Mouse (Mus musculus) pancreas, adult 10 weeks (tissue): ENCODE data around the gene Ctns. TPM values are rescaled to one million over a fixed set of nuclear protein-coding genes. Genes with fewer than 3 reads are reported as not detected.

Experiments used
- polyA plus RNA-seq: library from polyadenylated mRNA; stranded (reverse); fragments of 350-450 nt; fragmentation: Illumina TruSeq; extraction: RNeasy Lipid Tissue Mini Kit (QIAGEN cat#74804); gene quantifications from one replicate; pipeline ENCODE4 v1.2.3, GENCODE M21; 2015; ENCODE audit warnings: low read depth, low replicate concordance; ENCODE audit not compliant: insufficient read depth

Gene Ctns
- 8.1 TPM for polyA plus RNA-seq

DNA sequence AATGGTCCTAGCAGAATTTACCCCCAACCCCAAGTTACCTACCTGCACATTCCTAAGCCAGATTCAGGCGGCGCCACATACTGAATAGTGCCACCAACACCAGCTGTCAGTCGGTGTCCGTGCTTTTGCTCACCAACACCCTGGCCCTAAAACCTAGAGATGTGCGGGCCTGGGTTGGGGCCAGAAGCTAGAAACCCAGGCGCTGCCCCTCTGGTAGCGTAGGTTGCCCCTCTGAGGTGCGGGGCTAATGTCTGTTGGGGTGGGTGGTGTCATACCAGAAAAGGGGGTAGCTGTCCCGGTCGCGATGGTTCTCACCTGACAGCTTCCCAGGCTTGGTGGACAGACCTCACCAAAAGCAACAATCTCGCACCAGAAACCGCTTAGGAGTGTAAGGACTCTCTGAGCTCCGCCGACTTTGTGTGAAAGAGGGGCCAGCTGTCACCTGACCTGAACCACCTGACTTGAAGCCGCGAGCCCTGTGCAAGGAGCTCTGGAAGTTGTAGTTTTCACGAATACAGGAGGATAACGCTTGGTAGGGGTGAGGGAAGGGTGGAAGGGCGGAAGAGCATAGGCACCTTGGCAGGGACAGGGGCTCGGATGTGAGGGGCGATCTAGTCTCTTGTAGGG, at the start of gene Ctns:
Gene Ctns, minus strand, starts transcription at position 440 of the 627 bp plus-strand sequence.

DNA sequence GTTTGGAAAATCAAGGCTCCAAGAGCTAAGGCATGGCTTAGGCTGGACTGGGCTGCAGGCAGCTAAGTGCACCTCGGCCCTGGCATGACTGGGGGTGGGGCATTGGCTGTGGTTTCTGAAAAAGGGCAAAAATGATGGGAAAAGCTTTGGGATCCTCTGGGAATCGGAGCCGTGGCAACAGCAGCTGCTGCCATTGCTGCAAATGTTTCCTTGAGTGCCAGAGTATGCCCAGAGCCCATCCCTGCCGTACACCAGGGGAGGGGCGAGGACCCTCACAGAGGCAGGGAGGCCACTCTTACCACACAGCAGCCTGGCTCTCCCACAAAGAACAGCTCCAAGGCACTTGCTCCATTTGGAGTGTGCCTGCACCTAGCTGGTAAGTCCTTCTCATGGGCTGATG, 35.1 kb upstream of the Ctns start, which contains the start of gene Trpv1:
Gene Trpv1, plus strand, starts transcription at position 301 of the 400 bp plus-strand sequence.

DNA sequence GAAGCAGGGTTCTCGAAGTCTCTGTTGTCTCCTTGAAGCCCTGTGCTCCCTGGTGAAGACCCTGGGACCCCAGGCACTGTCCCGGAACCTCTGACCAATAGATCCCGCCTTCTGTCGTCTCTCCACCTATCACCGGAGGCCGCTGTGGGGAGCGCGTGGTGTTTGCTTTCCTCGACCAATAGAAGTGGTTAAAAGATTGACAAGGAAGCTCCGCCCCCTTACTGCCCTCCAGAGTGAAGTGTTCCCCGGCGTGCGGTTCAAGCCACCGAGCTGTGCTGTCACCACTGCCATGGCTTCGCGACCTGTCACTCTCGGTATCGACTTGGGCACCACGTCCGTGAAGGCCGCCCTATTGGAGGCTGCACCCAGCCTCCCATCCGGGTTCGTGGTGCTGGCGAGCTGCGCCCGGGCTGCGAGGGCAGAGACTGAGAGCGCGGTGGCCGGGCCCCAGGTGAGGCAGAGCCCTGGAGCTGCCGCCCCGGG, 429 bp upstream of the Ctns start, which contains the start of gene Shpk:
Gene Shpk, plus strand, starts transcription at position 231 of the 483 bp plus-strand sequence.

DNA sequence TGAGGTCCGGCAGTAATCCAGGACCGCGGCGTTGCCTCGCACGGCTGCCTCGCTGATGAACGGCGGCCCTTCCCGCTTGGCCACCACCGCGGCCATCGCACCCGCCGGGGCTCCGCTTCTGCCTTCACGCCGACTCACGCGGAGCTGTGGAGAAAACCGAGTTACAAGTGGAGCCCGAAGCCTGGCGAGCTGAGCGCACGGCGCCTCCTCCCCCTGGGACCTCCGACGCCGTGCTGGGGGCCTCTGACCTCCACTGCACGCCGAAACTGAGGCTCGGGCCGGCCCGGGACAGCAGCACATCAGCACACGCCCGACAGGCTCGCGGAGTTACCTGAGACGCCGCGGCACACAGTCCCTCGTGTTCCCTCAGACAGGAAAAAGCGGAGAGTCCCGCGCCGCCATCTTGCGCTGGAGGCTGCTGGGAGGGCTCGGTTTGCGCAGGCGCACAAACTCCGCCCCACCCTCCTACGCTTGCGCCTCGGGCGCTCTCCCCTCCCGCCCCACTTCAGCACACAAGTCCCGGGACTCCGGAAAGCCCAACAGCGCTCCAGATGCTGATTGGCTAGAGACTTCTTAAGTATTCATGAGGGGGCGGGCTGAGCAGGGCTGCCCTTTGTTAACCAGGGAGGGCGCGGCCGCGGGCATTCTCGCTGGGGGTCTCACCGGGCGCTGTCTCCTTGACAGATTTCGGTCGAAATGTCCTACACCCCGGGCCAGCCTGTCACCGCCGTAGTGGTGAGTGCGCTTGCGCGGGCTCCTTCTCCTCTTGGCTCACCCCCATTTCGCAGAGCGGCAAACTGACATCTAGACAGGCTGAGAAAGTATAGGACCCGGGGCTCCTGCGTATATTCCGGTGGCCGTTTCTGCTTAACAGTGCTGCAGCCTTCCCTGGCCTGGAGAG, 22.0 kb downstream of the Ctns start, which contains the start of the genes Emc6 and Tax1bp3:
Gene Emc6, minus strand, starts transcription at position 430 of the 901 bp plus-strand sequence.
Gene Tax1bp3, plus strand, starts transcription at position 476 of the 901 bp plus-strand sequence.

DNA sequence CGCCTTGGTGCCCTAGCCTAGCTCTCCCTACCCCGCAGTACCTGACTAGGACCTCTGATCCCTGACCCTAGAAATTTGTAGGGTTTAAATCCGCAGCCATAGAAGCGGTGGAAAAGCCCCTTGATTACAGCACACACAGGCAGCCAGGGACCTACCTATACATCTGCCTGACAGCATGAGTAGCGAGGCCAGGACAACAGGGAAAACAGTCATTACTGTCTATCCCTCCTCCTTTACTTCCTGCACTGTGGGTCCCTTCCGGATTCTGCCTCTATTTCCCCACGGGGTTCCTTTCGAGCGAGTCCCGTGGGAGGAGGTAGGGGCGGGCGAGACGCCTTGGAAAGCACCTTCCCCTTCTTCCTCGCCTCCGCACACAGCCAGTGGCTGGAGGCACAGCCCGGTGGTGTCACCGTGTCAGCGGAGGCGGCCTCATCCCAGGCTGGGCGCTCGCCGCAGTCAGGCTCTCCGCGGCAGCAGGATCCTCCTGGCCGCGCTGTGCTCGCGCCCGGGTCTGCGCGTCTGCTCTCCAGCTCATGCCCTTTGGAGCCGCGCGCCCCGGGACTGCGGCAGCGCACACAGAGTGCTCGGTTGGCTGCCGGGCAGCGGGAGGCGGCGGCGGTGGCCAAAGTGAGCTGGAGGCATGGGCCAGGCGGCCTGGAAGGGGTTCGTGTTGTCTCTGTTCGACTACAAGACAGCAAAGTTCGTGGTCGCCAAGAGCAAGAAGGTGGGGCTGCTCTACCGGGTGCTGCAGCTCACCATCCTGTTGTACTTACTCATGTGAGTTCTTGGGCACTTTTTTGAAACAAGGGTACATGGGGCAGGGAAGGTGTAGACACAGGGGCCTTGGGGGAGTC, 38.7 kb downstream of the Ctns start, which contains the start of gene P2rx5:
Gene P2rx5, plus strand, starts transcription at position 465 of the 854 bp plus-strand sequence.

DNA sequence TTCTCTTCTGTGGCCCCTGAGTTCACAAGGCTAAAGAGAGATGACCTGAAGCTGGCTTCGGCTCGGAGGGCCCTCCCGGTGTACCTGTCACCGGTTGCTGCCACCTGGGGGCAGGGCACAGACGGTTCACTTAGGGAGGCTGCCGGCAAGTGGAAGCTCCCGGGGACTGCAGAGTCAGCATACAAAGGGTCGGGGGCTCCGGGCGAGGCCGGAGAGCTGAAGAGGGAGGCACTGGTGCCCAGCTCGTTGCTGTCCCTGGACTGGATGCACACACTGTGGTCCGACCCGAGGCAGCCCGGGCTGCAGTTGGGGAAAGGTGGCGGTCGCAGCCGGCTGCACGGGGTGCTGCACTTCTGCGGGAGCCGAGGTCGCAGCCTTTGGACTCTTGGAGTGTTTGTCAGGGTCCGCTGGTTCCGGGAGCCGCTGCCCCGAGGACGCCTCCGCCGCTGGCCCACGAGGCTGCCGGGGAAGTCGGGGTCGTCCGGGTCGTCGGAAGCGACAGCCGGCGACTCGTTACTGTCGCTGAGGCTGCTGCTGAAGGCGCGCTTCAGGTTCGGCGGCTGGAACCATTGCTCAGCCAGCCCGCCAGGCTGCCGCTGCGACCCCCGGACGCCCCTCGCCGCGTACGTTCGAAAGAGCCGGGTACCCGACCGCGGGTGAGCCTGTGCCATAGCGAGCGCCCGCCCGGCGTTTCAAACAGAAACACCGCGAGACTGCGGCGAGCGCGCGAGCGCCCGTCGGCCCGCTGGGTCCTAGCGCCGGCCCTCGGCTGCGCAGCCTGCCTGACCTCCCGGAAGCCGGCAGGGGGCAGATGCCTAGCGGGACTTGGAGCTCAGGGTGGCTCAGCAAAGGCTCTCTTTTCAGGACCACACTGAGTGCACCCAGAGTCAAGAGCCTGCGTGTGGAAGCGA, 61.0 kb downstream of the Ctns start, which contains the start of gene Haspin:
Gene Haspin, minus strand, starts transcription at position 704 of the 911 bp plus-strand sequence.

Other genes starting within 250 kb of the Ctns start
- gene Atp2a3, start 237.9 kb downstream of the Ctns start, polyA plus RNA-seq = 35.0 TPM
- gene P2rx1, start 199.9 kb downstream of the Ctns start, polyA plus RNA-seq = 52.6 TPM
- gene Camkk1, start 180.0 kb downstream of the Ctns start, polyA plus RNA-seq = 6.9 TPM
- 1.5 TPM for gene Ncbp3, start 151.3 kb downstream of the Ctns start, polyA plus RNA-seq
- gene Itgae, start 108.5 kb downstream of the Ctns start, polyA plus RNA-seq = not detected
- gene Haspin, start 60.7 kb downstream of the Ctns start, polyA plus RNA-seq = not detected
- not detected for gene P2rx5, start 38.6 kb downstream of the Ctns start, polyA plus RNA-seq
- gene Emc6, start 22.0 kb downstream of the Ctns start, polyA plus RNA-seq = 14.7 TPM
- 16.3 TPM for gene Tax1bp3, start 22.0 kb downstream of the Ctns start, polyA plus RNA-seq
- gene Shpk, start 418 bp upstream of the Ctns start, polyA plus RNA-seq = 3.1 TPM
- gene Trpv1, start 35.2 kb upstream of the Ctns start, polyA plus RNA-seq = not detected
- not detected for gene Trpv3, start 68.3 kb upstream of the Ctns start, polyA plus RNA-seq
- 1.7 TPM for gene Aspa, start 130.6 kb upstream of the Ctns start, polyA plus RNA-seq
- not detected for gene Gm49340, start 130.7 kb upstream of the Ctns start, polyA plus RNA-seq
- not detected for gene Spata22, start 130.7 kb upstream of the Ctns start, polyA plus RNA-seq
- not detected for gene Olfr20, start 151.7 kb upstream of the Ctns start, polyA plus RNA-seq
- gene Olfr376, start 172.2 kb upstream of the Ctns start, polyA plus RNA-seq = not detected
- gene Olfr1, start 200.6 kb upstream of the Ctns start, polyA plus RNA-seq = not detected
- not detected for gene Olfr378, start 229.4 kb upstream of the Ctns start, polyA plus RNA-seq